In genomic region chr7:46378123-46378522, GRCm38 (mm10) we compare ENCODE assay signal across 9 mouse cellular contexts. TPM values are rescaled to one million over a fixed set of nuclear protein-coding genes. Genes with fewer than 3 reads are reported as not detected.
DNase-seq lines count a peak whose midpoint lies in the region; ATAC-seq lines count a peak whose summit lies in the region.
"Had no signal": no experiment of that assay in that cellular context is flagged by ENCODE, and none has a peak within 500 bp of the region (broad histone marks: within the 10 kb centered on the region; RNA-seq: fewer than 3 reads in every experiment).

No protein-coding gene starts in this region.

- peak overlapping the region; percentile 34; the same call in 1 of the 2 replicates for H3K4me2 ChIP-seq in kidney, embryonic 15.5 days
- H3K4me2 ChIP-seq: liver, embryonic 15.5 days had no signal

- H3K9ac ChIP-seq in kidney, embryonic 15.5 days = no peak overlapping the region
- H3K9ac ChIP-seq: liver, embryonic 15.5 days had no signal

- 2% methylated on average over 22 of the region's 22 CpGs for WGBS in kidney, embryonic 15.5 days
- WGBS in limb, embryonic 10.5 days = 4% methylated on average over 22 of the region's 22 CpGs

- H3K4me3 ChIP-seq in kidney, embryonic 15.5 days (replicated peaks) = 0 out of 2 replicates have a peak overlapping the region, but pooled peaks have one; percentile 11
- peak overlapping the region; percentile 42; the same call in 1 of the 2 replicates for H3K4me3 ChIP-seq in limb, embryonic 10.5 days
- H3K4me3 ChIP-seq: liver, embryonic 15.5 days had no signal

- no peak overlapping the region for H3K27ac ChIP-seq in kidney, embryonic 15.5 days
- H3K27ac ChIP-seq in limb, embryonic 10.5 days = no peak overlapping the region
- H3K27ac ChIP-seq: liver, embryonic 15.5 days had no signal

- no peaks in the 10 kb centered on the region for H3K36me3 ChIP-seq in kidney, embryonic 15.5 days
- H3K36me3 ChIP-seq in limb, embryonic 10.5 days = no peaks in the 10 kb centered on the region
- H3K36me3 ChIP-seq in splenic B cell, adult 2 months (ENCODE audit: control insufficient read depth, insufficient read depth, low read length, poor library complexity, severe bottlenecking) = no peaks in the 10 kb centered on the region
- H3K36me3 ChIP-seq: liver, embryonic 15.5 days had no signal

- no peak for DNase-seq in kidney, postnatal 14 days
- peak; percentile 32 for DNase-seq in R1 (ENCODE audit: low read depth, low spot score)
- DNase-seq in embryo, embryonic 11 days = peak; percentile 43
- no peak for DNase-seq in limb, embryonic 10.5 days (ENCODE audit: low spot score)
- peak; percentile 60 for DNase-seq in splenic B cell, adult 2 months (ENCODE audit: low read depth, low spot score)
- DNase-seq in adrenal gland, adult 2 months = no peak
- DNase-seq in testis, postnatal 10 days (ENCODE audit: low spot score) = no peak

- H3K27me3 ChIP-seq in kidney, embryonic 15.5 days = peaks cover 78% of the 10 kb centered on the region
- H3K27me3 ChIP-seq in limb, embryonic 10.5 days (ENCODE audit: low read depth, poor library complexity, severe bottlenecking) = peaks cover 79% of the 10 kb centered on the region
- H3K27me3 ChIP-seq in splenic B cell, adult 2 months (ENCODE audit: control insufficient read depth, insufficient read depth, low read length, poor library complexity, severe bottlenecking) = no peaks in the 10 kb centered on the region

- H3K4me1 ChIP-seq in kidney, embryonic 15.5 days = peaks cover 17% of the 10 kb centered on the region
- H3K4me1 ChIP-seq in limb, embryonic 10.5 days = peaks cover 28% of the 10 kb centered on the region
- H3K4me1 ChIP-seq: liver, embryonic 15.5 days had no signal

- H3K9me3 ChIP-seq in kidney, embryonic 15.5 days (replicated peaks) = no peaks in the 10 kb centered on the region
- H3K9me3 ChIP-seq in limb, embryonic 10.5 days (replicated peaks) = no peaks in the 10 kb centered on the region
- H3K9me3 ChIP-seq: liver, embryonic 15.5 days had no signal

- ATAC-seq in kidney, embryonic 15.5 days (replicated peaks; ENCODE audit: low FRiP score) = 0 out of 2 replicates have a peak, but pooled peaks have one; percentile 31

RNA-seq across cellular contexts. Expression of gene Myod1, which starts 1.8 kb away (rescaled TPM):
- 2.2 and 3.1 TPM in 2 replicates for polyA plus RNA-seq in kidney, embryonic 15.5 days (2015; fragmentation: Nextera tagmentation; extraction: Ambion mirVana)
- polyA plus RNA-seq in limb, embryonic 10.5 days (2016; fragmentation: Nextera tagmentation; extraction: Ambion mirVana) = 1.3 and 13.8 TPM in 2 replicates
- total RNA-seq in adrenal gland, adult 2 months (2021) = not detected
- polyA plus RNA-seq in adrenal gland, adult 2 months (2012; rRNA removed) = not detected in 2 replicates

RNA-seq across cellular contexts. Expression of gene Kcnc1, which starts 18.2 kb away (rescaled TPM):
- polyA plus RNA-seq in kidney, embryonic 15.5 days (2015; fragmentation: Nextera tagmentation; extraction: Ambion mirVana) = 0.06 and 0.10 TPM in 2 replicates
- 0.03 TPM in 1 of 2 replicates, not detected in the other for polyA plus RNA-seq in limb, embryonic 10.5 days (2016; fragmentation: Nextera tagmentation; extraction: Ambion mirVana)
- total RNA-seq in adrenal gland, adult 2 months (2021) = under 1 TPM; 0.28 to 0.37 TPM
- 0.75 and 0.76 TPM in 2 replicates for polyA plus RNA-seq in adrenal gland, adult 2 months (2012; rRNA removed)
- polyA plus RNA-seq: liver, embryonic 15.5 days had no signal

Comparison
In these comparisons a context has a peak if more than half of its experiments do, and no peak if none do; other contexts are left out.
1. DNase-seq: peak in R1 (single experiment), embryo, embryonic 11 days (single experiment) and splenic B cell, adult 2 months (single experiment); none in kidney, postnatal 14 days (single experiment), limb, embryonic 10.5 days (single experiment), adrenal gland, adult 2 months (single experiment) and testis, postnatal 10 days (single experiment).